8 mouse cellular contexts compared by ENCODE assay signal in genomic region chr8:60631504-60631934, GRCm38 (mm10). TPM values are rescaled to one million over a fixed set of nuclear protein-coding genes. Genes with fewer than 3 reads are reported as not detected.
A peak's percentile ranks its signal among the peaks of the same experiment; 100 is the strongest.
DNase-seq lines count a peak whose midpoint lies in the region; ATAC-seq and TF ChIP-seq lines count a peak whose summit lies in the region.

No protein-coding gene starts in this region.

- H3K9ac ChIP-seq in heart, embryonic 14.5 days (ENCODE audit: low read length), result no peak overlapping the region
- no peak overlapping the region for H3K9ac ChIP-seq in liver, adult 2 months (ENCODE audit: low read depth, low read length)
- peak overlapping the region; percentile 41; the same call in 1 of the 2 replicates for H3K9ac ChIP-seq in stomach, postnatal 0 days (ENCODE audit: low read length)

- H3K79me2 ChIP-seq in liver, adult 2 months (ENCODE audit: control insufficient read depth, insufficient read depth, low read length), result no peaks in the 10 kb centered on the region

- no peaks in the 10 kb centered on the region for H3K9me3 ChIP-seq in forebrain, embryonic 10.5 days
- no peaks in the 10 kb centered on the region for H3K9me3 ChIP-seq in heart, embryonic 14.5 days (ENCODE audit: control insufficient read depth, low read length)
- H3K9me3 ChIP-seq in stomach, postnatal 0 days (ENCODE audit: control insufficient read depth, low read length), result no peaks in the 10 kb centered on the region

- H3K4me3 ChIP-seq in forebrain, embryonic 10.5 days, result peak overlapping the region; percentile 74
- peak overlapping the region; percentile 33 to 70 for H3K4me3 ChIP-seq in heart, embryonic 14.5 days (ENCODE audit: control insufficient read depth in 1 of 2, insufficient read depth in 1 of 2, low read depth in 1 of 2, low read length in 2 of 2)
- H3K4me3 ChIP-seq in liver, adult 2 months (ENCODE audit: insufficient read depth, low read depth, low read length), result peak overlapping the region; percentile 42; the same call in 1 of the 2 replicates
- H3K4me3 ChIP-seq in stomach, postnatal 0 days (ENCODE audit: low read depth, low read length), result peak overlapping the region; percentile 60

- peaks cover 51% of the 10 kb centered on the region for H3K27me3 ChIP-seq in forebrain, embryonic 10.5 days (ENCODE audit: poor library complexity, severe bottlenecking)
- peaks cover 16% of the 10 kb centered on the region for H3K27me3 ChIP-seq in heart, embryonic 14.5 days (ENCODE audit: control insufficient read depth, insufficient read depth, low read length)
- H3K27me3 ChIP-seq in liver, adult 2 months (ENCODE audit: control insufficient read depth, insufficient read depth, low read length), result peaks cover 5% of the 10 kb centered on the region; the same call in 1 of the 2 replicates
- H3K27me3 ChIP-seq in stomach, postnatal 0 days (ENCODE audit: control insufficient read depth, insufficient read depth, low read length), result no peaks in the 10 kb centered on the region

- no peak for TF ChIP-seq EP300 in stomach, postnatal 0 days (optimal IDR thresholded peaks at IDR 0.05)

- no peak for TF ChIP-seq POLR2A in liver, adult 2 months (IDR thresholded peaks at IDR 0.05; ENCODE audit: extremely low read depth, insufficient read depth, low read length)

- TF ChIP-seq CTCF in liver, adult 2 months (IDR thresholded peaks at IDR 0.05; ENCODE audit: low read depth, low read length), result no peak
- TF ChIP-seq CTCF in stomach, postnatal 0 days (IDR thresholded peaks at IDR 0.05; ENCODE audit: low read depth), result no peak

- H3K4me1 ChIP-seq in forebrain, embryonic 10.5 days, result peaks cover 38% of the 10 kb centered on the region
- peaks cover 4 to 11% of the 10 kb centered on the region in 2 experiments for H3K4me1 ChIP-seq in heart, embryonic 14.5 days (ENCODE audit: control insufficient read depth in 2 of 2, insufficient read depth in 2 of 2, low read length in 2 of 2)
- H3K4me1 ChIP-seq in liver, adult 2 months (ENCODE audit: control insufficient read depth, insufficient read depth, low read length), result peaks cover 3% of the 10 kb centered on the region
- H3K4me1 ChIP-seq in stomach, postnatal 0 days (replicated peaks; ENCODE audit: control insufficient read depth, insufficient read depth), result 0 out of 2 replicates have a peak, but pooled peaks cover 6% of the 10 kb centered on the region

- no peaks in the 10 kb centered on the region for H3K36me3 ChIP-seq in forebrain, embryonic 10.5 days (replicated peaks)
- H3K36me3 ChIP-seq in heart, embryonic 14.5 days (ENCODE audit: control insufficient read depth, insufficient read depth, low read length), result no peaks in the 10 kb centered on the region
- H3K36me3 ChIP-seq in liver, adult 2 months (ENCODE audit: control insufficient read depth, insufficient read depth, low read length), result no peaks in the 10 kb centered on the region
- H3K36me3 ChIP-seq in stomach, postnatal 0 days (ENCODE audit: control insufficient read depth, insufficient read depth, low read length), result no peaks in the 10 kb centered on the region

- H3K4me2 ChIP-seq in heart, embryonic 14.5 days (ENCODE audit: low read length), result peak overlapping the region; percentile 100
- H3K4me2 ChIP-seq in stomach, postnatal 0 days (replicated peaks; ENCODE audit: low read depth), result peak overlapping the region; percentile 98

- H3K27ac ChIP-seq in forebrain, embryonic 10.5 days, result 0 out of 2 replicates have a peak overlapping the region, but pooled peaks have one; percentile 25
- no peak overlapping the region for H3K27ac ChIP-seq in heart, embryonic 14.5 days (replicated peaks in 1 of 2; ENCODE audit: control insufficient read depth in 1 of 2, insufficient read depth in 1 of 2, low read depth in 2 of 2, low read length in 2 of 2)
- no peak overlapping the region for H3K27ac ChIP-seq in liver, adult 2 months (replicated peaks; ENCODE audit: insufficient read depth, low read depth, low read length)
- no peak overlapping the region for H3K27ac ChIP-seq in stomach, postnatal 0 days (replicated peaks)

- DNase-seq in 416B (ENCODE audit: low read depth), result peak; percentile 91
- peak; percentile 67 for DNase-seq in brain, embryonic 18.5 days (ENCODE audit: low read depth, low spot score)
- peak; percentile 61 for DNase-seq in forebrain, embryonic 10.5 days (ENCODE audit: extremely low spot score, low spot score)
- peak; percentile 81 for DNase-seq in kidney, postnatal 10 days
- peak; percentile 73 for DNase-seq in liver, adult 2 months (ENCODE audit: extremely low read depth, low read depth, low spot score)
- peak; percentile 11 to 32 for DNase-seq in monocyte, adult 2 months (ENCODE audit: low read depth in 1 of 2, low spot score in 2 of 2)
- DNase-seq in stomach, postnatal 0 days (ENCODE audit: low spot score), result peak; percentile 48

- WGBS in forebrain, embryonic 10.5 days, result under 1% methylated on average over 13 of the region's 13 CpGs
- WGBS in heart, embryonic 14.5 days, result under 1% methylated on average over 13 of the region's 13 CpGs
- under 1% methylated on average over 13 of the region's 13 CpGs for WGBS in liver, adult 2 months
- 1% methylated on average over 13 of the region's 13 CpGs for WGBS in stomach, postnatal 0 days

- ATAC-seq in heart, embryonic 14.5 days (ENCODE audit: insufficient number of reproducible peaks, insufficient read depth, low FRiP score, low read depth), result no peak; the same call in 1 of the 2 replicates
- ATAC-seq in stomach, postnatal 0 days (ENCODE audit: low FRiP score, low TSS enrichment), result no peak

RNA-seq across cellular contexts. Expression of gene Mfap3l, which starts 1.1 kb away (rescaled TPM):
- polyA plus RNA-seq in forebrain, embryonic 10.5 days (2016; fragmentation: Nextera tagmentation; extraction: Ambion mirVana), result 0.90 and 0.96 TPM in 2 replicates
- 0.80 and 1.0 TPM in 2 replicates for polyA plus RNA-seq in heart, embryonic 14.5 days (2014; fragmentation: Nextera tagmentation; extraction: Ambion mirVana)
- 0.09 and 0.20 TPM in 2 replicates for total RNA-seq in liver, adult 2 months (2014; rRNA removed)
- polyA plus RNA-seq in liver, adult 2 months (2012; rRNA removed), result 0.09 and 0.11 TPM in 2 replicates
- polyA plus RNA-seq in stomach, postnatal 0 days (2015; fragmentation: Nextera tagmentation; extraction: Ambion mirVana), result 7.6 and 8.0 TPM in 2 replicates

Comparison
In these comparisons a context has a peak if more than half of its experiments do, and no peak if none do; other contexts are left out.
1. DNase-seq: peak in every context shown above with its lines; median percentile 91 in 416B; 81 in kidney, postnatal 10 days; 73 in liver, adult 2 months; 67 in brain, embryonic 18.5 days; 61 in forebrain, embryonic 10.5 days; 48 in stomach, postnatal 0 days; 22 in monocyte, adult 2 months.